Comparison of ENCODE assay signal across 31 mouse cellular contexts in the genomic region with DNA sequence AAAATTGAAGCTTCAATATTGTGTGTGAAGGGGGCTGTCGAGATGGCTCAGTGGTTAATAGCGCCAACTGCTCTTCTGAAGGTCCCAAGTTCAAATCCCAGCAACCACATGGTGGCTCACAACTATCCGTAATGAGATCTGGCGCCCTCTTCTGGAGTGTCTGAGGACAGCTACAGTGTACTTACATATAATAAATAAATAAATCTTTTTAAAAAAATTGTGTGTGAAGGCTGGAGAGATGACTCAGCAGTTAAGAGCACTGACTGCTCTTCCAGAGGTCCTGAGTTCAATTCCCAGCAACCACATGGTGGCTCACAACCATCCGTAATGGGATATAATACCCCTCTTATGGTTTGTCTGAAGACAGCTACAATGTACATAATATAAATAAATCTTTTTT. TPM values are rescaled to one million over a fixed set of nuclear protein-coding genes. Genes with fewer than 3 reads are reported as not detected.
A peak's percentile ranks its signal among the peaks of the same experiment; 100 is the strongest.
DNase-seq lines count a peak whose midpoint lies in the region; ATAC-seq and TF ChIP-seq lines count a peak whose summit lies in the region.
"Not testable (repeated sequence)": the region's sequence is repeated elsewhere in the genome, so short reads cannot be mapped to it uniquely, and the experiment has no call there.
"Had no signal": no experiment of that assay in that cellular context is flagged by ENCODE, and none has a peak within 500 bp of the region (broad histone marks: within the 10 kb centered on the region; RNA-seq: fewer than 3 reads in every experiment).

No protein-coding gene starts in this region.

- not testable (repeated sequence) for DNase-seq in left cerebral cortex, adult 2 months (ENCODE audit: extremely low spot score in 1 of 2, low spot score in 2 of 2); stomach, postnatal 0 days (ENCODE audit: low spot score)
- DNase-seq in lung, postnatal 36 days: peak; percentile 56

- H3K27ac ChIP-seq in brown adipose tissue, adult 24 weeks (replicated peaks; ENCODE audit: low read depth, low read length): peak overlapping the region; percentile 84; the same call in 1 of the 2 replicates
- peak overlapping the region; percentile 62; the same call in 1 of the 2 replicates for H3K27ac ChIP-seq in heart, embryonic 15.5 days
- not testable (repeated sequence) for H3K27ac ChIP-seq in intestine, postnatal 0 days (ENCODE audit: low read depth, low read length); left cerebral cortex, adult 2 months; stomach, postnatal 0 days (replicated peaks)

- TF ChIP-seq CTCF in E14TG2a.4 (conservative IDR thresholded peaks at IDR 0.05; ENCODE audit: low read length): 0 out of 2 replicates have a peak, but pooled peaks have one; percentile 7
- TF ChIP-seq CTCF in intestine, postnatal 0 days (IDR thresholded peaks at IDR 0.05; ENCODE audit: low read depth): peak; percentile 38
- TF ChIP-seq CTCF in left cerebral cortex, adult 2 months (IDR thresholded peaks at IDR 0.05): peak; percentile 43
- peak; percentile 41 for TF ChIP-seq CTCF in stomach, postnatal 0 days (IDR thresholded peaks at IDR 0.05; ENCODE audit: low read depth)

- not testable (repeated sequence) for ATAC-seq in heart, embryonic 15.5 days (replicated peaks; ENCODE audit: insufficient number of reproducible peaks, insufficient read depth, low FRiP score, low read depth); intestine, postnatal 0 days; stomach, postnatal 0 days (ENCODE audit: low FRiP score, low TSS enrichment)

- peaks cover 18% of the 10 kb centered on the region for H3K36me3 ChIP-seq in E14TG2a.4 (ENCODE audit: insufficient read depth, low read length)
- H3K36me3 ChIP-seq in heart, embryonic 15.5 days; intestine, postnatal 0 days (ENCODE audit: control insufficient read depth, insufficient read depth); stomach, postnatal 0 days (ENCODE audit: control insufficient read depth, insufficient read depth, low read length): not testable (repeated sequence)

- intact Hi-C loops in left cerebral cortex, adult 2 months (cut with DNase I): not testable (repeated sequence)

- not testable (repeated sequence) for H3K9ac ChIP-seq in heart, embryonic 15.5 days; intestine, postnatal 0 days (ENCODE audit: low read depth, low read length); stomach, postnatal 0 days (ENCODE audit: low read length)

- not testable (repeated sequence) for H3K27me3 ChIP-seq in E14TG2a.4 (ENCODE audit: insufficient read depth, low read length); heart, embryonic 15.5 days; intestine, postnatal 0 days (replicated peaks; ENCODE audit: control insufficient read depth, insufficient read depth, low read length); stomach, postnatal 0 days (ENCODE audit: control insufficient read depth, insufficient read depth, low read length)

- H3K4me1 ChIP-seq in E14TG2a.4 (replicated peaks; ENCODE audit: low read depth, low read length): peaks cover 73% of the 10 kb centered on the region
- H3K4me1 ChIP-seq in brown adipose tissue, adult 24 weeks (ENCODE audit: control insufficient read depth, insufficient read depth, insufficient read length, low read length); intestine, postnatal 0 days (replicated peaks; ENCODE audit: control insufficient read depth, insufficient read depth, low read length); stomach, postnatal 0 days (replicated peaks; ENCODE audit: control insufficient read depth, insufficient read depth): not testable (repeated sequence)
- H3K4me1 ChIP-seq in heart, embryonic 15.5 days (replicated peaks): peaks cover 19% of the 10 kb centered on the region

- not testable (repeated sequence) for H3K4me3 ChIP-seq in E14TG2a.4 (replicated peaks; ENCODE audit: low read length); brown adipose tissue, adult 24 weeks (ENCODE audit: insufficient read depth, low read depth, low read length); heart, embryonic 15.5 days; intestine, postnatal 0 days (ENCODE audit: low read depth, low read length); left cerebral cortex, adult 2 months; stomach, postnatal 0 days (ENCODE audit: low read depth, low read length)

- not testable (repeated sequence) for H3K4me2 ChIP-seq in heart, embryonic 15.5 days; intestine, postnatal 0 days (replicated peaks; ENCODE audit: low read depth); stomach, postnatal 0 days (replicated peaks; ENCODE audit: low read depth)

- 87% methylated on average over 5 of the region's 5 CpGs for WGBS in heart, embryonic 15.5 days
- WGBS in intestine, postnatal 0 days: 83% methylated on average over 5 of the region's 5 CpGs
- WGBS in stomach, postnatal 0 days: 85% methylated on average over 5 of the region's 5 CpGs

- H3K9me3 ChIP-seq in E14TG2a.4 (ENCODE audit: low read length); heart, embryonic 15.5 days (replicated peaks); intestine, postnatal 0 days (ENCODE audit: control insufficient read depth); stomach, postnatal 0 days (ENCODE audit: control insufficient read depth, low read length): not testable (repeated sequence)

- not testable (repeated sequence) for TF ChIP-seq EP300 in stomach, postnatal 0 days (optimal IDR thresholded peaks at IDR 0.05)

RNA-seq across cellular contexts. Expression of a gene that starts 1.8 kb away (rescaled TPM):
- 7.9 and 8.6 TPM in 2 replicates for polyA plus RNA-seq in brown adipose tissue, adult 24 weeks (2012; ENCODE audit: insufficient read depth, insufficient read length, missing spikeins)
- polyA plus RNA-seq in heart, embryonic 15.5 days (2015; fragmentation: Nextera tagmentation; extraction: Ambion mirVana): 14.3 and 21.6 TPM in 2 replicates
- polyA plus RNA-seq in intestine, postnatal 0 days (2015; fragmentation: Nextera tagmentation; extraction: Ambion mirVana): 24.2 and 26.2 TPM in 2 replicates
- total RNA-seq in left cerebral cortex, adult 2 months (2021): 1 to 10 TPM; 3.7 to 3.9 TPM
- 28.3 and 29.5 TPM in 2 replicates for polyA plus RNA-seq in stomach, postnatal 0 days (2015; fragmentation: Nextera tagmentation; extraction: Ambion mirVana)

RNA-seq across cellular contexts. Expression of a gene that starts 27.3 kb away (rescaled TPM):
- 2.4 and 3.0 TPM in 2 replicates for polyA plus RNA-seq in brown adipose tissue, adult 24 weeks (2012; ENCODE audit: insufficient read depth, insufficient read length, missing spikeins)
- polyA plus RNA-seq in heart, embryonic 15.5 days (2015; fragmentation: Nextera tagmentation; extraction: Ambion mirVana): 8.6 and 11.0 TPM in 2 replicates
- polyA plus RNA-seq in intestine, postnatal 0 days (2015; fragmentation: Nextera tagmentation; extraction: Ambion mirVana): 4.1 and 4.6 TPM in 2 replicates
- 10 to 100 TPM; 19.4 to 19.5 TPM for total RNA-seq in left cerebral cortex, adult 2 months (2021)
- 5.9 and 6.2 TPM in 2 replicates for polyA plus RNA-seq in stomach, postnatal 0 days (2015; fragmentation: Nextera tagmentation; extraction: Ambion mirVana)

RNA-seq across cellular contexts. Expression of a gene that starts 30.6 kb away (rescaled TPM):
- not detected in 2 replicates for polyA plus RNA-seq in brown adipose tissue, adult 24 weeks (2012; ENCODE audit: insufficient read depth, insufficient read length, missing spikeins)
- not detected in 2 replicates for polyA plus RNA-seq in heart, embryonic 15.5 days (2015; fragmentation: Nextera tagmentation; extraction: Ambion mirVana)
- polyA plus RNA-seq in intestine, postnatal 0 days (2015; fragmentation: Nextera tagmentation; extraction: Ambion mirVana): not detected in 2 replicates
- not detected for total RNA-seq in left cerebral cortex, adult 2 months (2021)
- not detected in 2 replicates for polyA plus RNA-seq in stomach, postnatal 0 days (2015; fragmentation: Nextera tagmentation; extraction: Ambion mirVana)
- total RNA-seq: adrenal gland, adult 2 months; adrenal gland, postnatal 36 days; forebrain, postnatal 0 days; gastrocnemius, postnatal 10 days; heart, postnatal 14 days; layer of hippocampus, adult 18-20 months; layer of hippocampus, postnatal 14 days; left cerebral cortex, adult 8-10 months; left cerebral cortex, postnatal 36 days; megakaryocyte, adult 5-6 weeks had no signal
- polyA plus RNA-seq: activated CD4-positive, CD25-positive, alpha-beta regulatory T cell, adult 4 months; embryonic facial prominence, embryonic 10.5 days; embryonic facial prominence, embryonic 15.5 days; forebrain, embryonic 12.5 days; forebrain, postnatal 0 days; hindbrain, embryonic 10.5 days; hindbrain, embryonic 15.5 days; intestine, embryonic 15.5 days; kidney, embryonic 14.5 days; limb, embryonic 13.5 days; liver, embryonic 11.5 days; midbrain, embryonic 11.5 days; midbrain, embryonic 16.5 days; neural tube, embryonic 12.5 days; urinary bladder, adult 2 months had no signal

RNA-seq across cellular contexts. Expression of a gene that starts 42.1 kb away (rescaled TPM):
- polyA plus RNA-seq in brown adipose tissue, adult 24 weeks (2012; ENCODE audit: insufficient read depth, insufficient read length, missing spikeins): 56.9 and 57.0 TPM in 2 replicates
- polyA plus RNA-seq in heart, embryonic 15.5 days (2015; fragmentation: Nextera tagmentation; extraction: Ambion mirVana): 44.2 and 51.1 TPM in 2 replicates
- 191 and 210 TPM in 2 replicates for polyA plus RNA-seq in intestine, postnatal 0 days (2015; fragmentation: Nextera tagmentation; extraction: Ambion mirVana)
- 10 to 100 TPM; 16.2 to 17.5 TPM for total RNA-seq in left cerebral cortex, adult 2 months (2021)
- 67.2 and 67.8 TPM in 2 replicates for polyA plus RNA-seq in stomach, postnatal 0 days (2015; fragmentation: Nextera tagmentation; extraction: Ambion mirVana)
